2 mouse cellular contexts compared by ENCODE assay signal in genomic region chr4:106355025-106355424, GRCm38 (mm10). TPM values are rescaled to one million over a fixed set of nuclear protein-coding genes. Genes with fewer than 3 reads are reported as not detected.
DNase-seq lines count a peak whose midpoint lies in the region; TF ChIP-seq lines count a peak whose summit lies in the region.
"Not testable (repeated sequence)": the region's sequence is repeated elsewhere in the genome, so short reads cannot be mapped to it uniquely, and the experiment has no call there.

No protein-coding gene starts in this region.

- DNase-seq in MEL (ENCODE audit: low read depth, low spot score), result peak; percentile 23
- not testable (repeated sequence) for DNase-seq in heart, adult 2 months

- H3K36me3 ChIP-seq in MEL (ENCODE audit: control insufficient read depth in 1 of 2, insufficient read depth in 2 of 2, low read length in 2 of 2), result peaks cover 8 to 31% of the 10 kb centered on the region in 2 experiments
- H3K36me3 ChIP-seq in heart, adult 2 months (ENCODE audit: control insufficient read depth, insufficient read depth, low read length), result not testable (repeated sequence)

- H3K27ac ChIP-seq in MEL (ENCODE audit: control insufficient read depth, low read depth, low read length); heart, adult 2 months: not testable (repeated sequence)

- H3K4me1 ChIP-seq in MEL (ENCODE audit: control insufficient read depth in 1 of 2, insufficient read depth in 2 of 2, low read length in 2 of 2); heart, adult 2 months (ENCODE audit: control insufficient read depth, insufficient read depth, low read length): not testable (repeated sequence)

- TF ChIP-seq POLR2A in MEL (IDR thresholded peaks at IDR 0.05; ENCODE audit: control insufficient read depth in 1 of 2, insufficient read depth in 1 of 2, low read depth in 1 of 2, low read length in 2 of 2, poor library complexity in 1 of 2); heart, adult 2 months (IDR thresholded peaks at IDR 0.05; ENCODE audit: insufficient read depth, low read depth, low read length): not testable (repeated sequence)

- TF ChIP-seq RAD21 in MEL (IDR thresholded peaks at IDR 0.05; ENCODE audit: low read depth, low read length), result not testable (repeated sequence)

- H3K9ac ChIP-seq in MEL (ENCODE audit: control insufficient read depth, low read depth, low read length, poor library complexity, severe bottlenecking); heart, adult 2 months (ENCODE audit: low read depth, low read length): not testable (repeated sequence)

- not testable (repeated sequence) for H3K27me3 ChIP-seq in MEL (ENCODE audit: control insufficient read depth in 1 of 2, insufficient read depth in 2 of 2, low read length in 2 of 2); heart, adult 2 months (ENCODE audit: control insufficient read depth, insufficient read depth, low read length)

- WGBS in heart, adult 2 months, result 93% methylated on average over 2 of the region's 2 CpGs

- intact Hi-C loops in heart, adult 2 months (cut with DNase I), result not testable (repeated sequence)

- H3K4me3 ChIP-seq in MEL (ENCODE audit: control insufficient read depth in 1 of 2, insufficient read depth in 1 of 2, low read depth in 2 of 2, low read length in 2 of 2); heart, adult 2 months: not testable (repeated sequence)

- H3K9me3 ChIP-seq in MEL (replicated peaks; ENCODE audit: insufficient read depth, low read length), result not testable (repeated sequence)

- not testable (repeated sequence) for TF ChIP-seq EP300 in MEL (IDR thresholded peaks at IDR 0.05; ENCODE audit: low read depth in 1 of 2, low read length in 2 of 2); heart, adult 2 months (IDR thresholded peaks at IDR 0.05; ENCODE audit: insufficient read depth, low read depth, low read length)

- TF ChIP-seq CTCF in MEL (IDR thresholded peaks at IDR 0.05 in 2 of 3, conservative IDR thresholded peaks at IDR 0.05 in 1 of 3; ENCODE audit: control insufficient read depth in 1 of 3, insufficient read depth in 1 of 3, low read depth in 2 of 3, low read length in 3 of 3, poor library complexity in 1 of 3, severe bottlenecking in 1 of 3), result not testable (repeated sequence)
- TF ChIP-seq CTCF in heart, adult 2 months (IDR thresholded peaks at IDR 0.05), result peak; percentile 10; the same call in 1 of the 2 replicates

- not testable (repeated sequence) for H3K79me2 ChIP-seq in MEL (ENCODE audit: control insufficient read depth, insufficient read depth, low read length, poor library complexity); heart, adult 2 months (replicated peaks; ENCODE audit: control insufficient read depth, insufficient read depth, low read length)

TF ChIP-seq in MEL, 35 proteins besides CTCF, POLR2A, EP300 and RAD21:
- peak; percentile 76 for TF ChIP-seq ZNF384 (IDR thresholded peaks at IDR 0.05; ENCODE audit: low read depth, low read length)
- TF ChIP-seq TBP (IDR thresholded peaks at IDR 0.05; ENCODE audit: low read depth, low read length), result peak; percentile 90
TF ChIP-seq in MEL: peak in this region for 2; not testable (repeated sequence) for 33.

RNA-seq across cellular contexts. Expression of gene Usp24, which starts 39.0 kb away (rescaled TPM):
- total RNA-seq in MEL (2012; rRNA removed), result 26.9 and 27.0 TPM in 2 replicates
- polyA plus RNA-seq in MEL (2012; ENCODE audit: insufficient read depth in 1 of 2, insufficient read length in 2 of 2, low read depth in 1 of 2, low replicate concordance in 2 of 2, missing spikeins in 1 of 2), result 10 to 100 TPM; 31.9 to 40.8 TPM
- total RNA-seq in heart, adult 2 months (2021), result 10 to 100 TPM; 44.5 to 51.1 TPM
- 11.6 and 19.0 TPM in 2 replicates for polyA plus RNA-seq in heart, adult 2 months (2012; rRNA removed)
